Mouse (Mus musculus) activated CD4-positive, CD25-positive, alpha-beta regulatory T cell, adult 4 months (primary cell): ENCODE results near the gene Lamtor4. TPM values are rescaled to one million over a fixed set of nuclear protein-coding genes. Genes with fewer than 3 reads are reported as not detected.

Experiments used
- polyA plus RNA-seq, 2 experiments: library from polyadenylated mRNA; unstranded; fragments of 100-300 nt; shearing (Covaris generic); gene quantifications; one replicate each; pipeline ENCODE4 v1.2.1; 2017

The Lamtor4 gene
- polyA plus RNA-seq, 2 experiments from 2014 or later, result 112 to 123 TPM

Other genes with a start within 250 kb of the Lamtor4 start
- not detected for gene Smok3a, start 234.2 kb upstream of the Lamtor4 start, polyA plus RNA-seq
- gene Smok3b, start 234.1 kb upstream of the Lamtor4 start, polyA plus RNA-seq, result not detected
- not detected for gene Smok3c, start 202.3 kb upstream of the Lamtor4 start, polyA plus RNA-seq
- gene Zkscan1, start 170.4 kb upstream of the Lamtor4 start, polyA plus RNA-seq, result 10 to 100 TPM; 10.9 to 11.8 TPM
- 10 to 100 TPM; 17.9 TPM for gene Zscan21, start 138.6 kb upstream of the Lamtor4 start, polyA plus RNA-seq
- 10 to 100 TPM; 13.4 to 13.5 TPM for gene Zfp113, start 99.7 kb upstream of the Lamtor4 start, polyA plus RNA-seq
- 100 to 1,000 TPM; 188 to 252 TPM for gene Cops6, start 94.4 kb upstream of the Lamtor4 start, polyA plus RNA-seq
- gene Ap4m1, start 83.5 kb upstream of the Lamtor4 start, polyA plus RNA-seq, result 1 to 10 TPM; 4.8 to 5.4 TPM
- gene Mcm7, start 83.1 kb upstream of the Lamtor4 start, polyA plus RNA-seq, result 10 to 100 TPM; 57.5 to 61.8 TPM
- 10 to 100 TPM; 54.1 to 59.3 TPM for gene Taf6, start 68.0 kb upstream of the Lamtor4 start, polyA plus RNA-seq
- 10 to 100 TPM; 38.4 to 55.4 TPM for gene Cnpy4, start 68.0 kb upstream of the Lamtor4 start, polyA plus RNA-seq
- gene Mblac1, start 61.2 kb upstream of the Lamtor4 start, polyA plus RNA-seq, result under 1 TPM; 0.42 to 0.51 TPM
- gene Nxpe5, start 29.6 kb upstream of the Lamtor4 start, polyA plus RNA-seq, result under 1 TPM; 0.16 to 0.18 TPM
- 1 to 10 TPM; 3.9 to 4.7 TPM for gene BC037034, start 8.6 kb downstream of the Lamtor4 start, polyA plus RNA-seq
- gene Gal3st4, start 17.4 kb downstream of the Lamtor4 start, polyA plus RNA-seq, result under 1 TPM; 0.43 to 0.49 TPM
- not detected for gene Gm43720, start 24.5 kb downstream of the Lamtor4 start, polyA plus RNA-seq
- gene Gpc2, start 24.5 kb downstream of the Lamtor4 start, polyA plus RNA-seq, result not detected
- under 1 TPM; 0.13 to 0.62 TPM for gene Stag3, start 24.8 kb downstream of the Lamtor4 start, polyA plus RNA-seq
- gene Pvrig, start 86.5 kb downstream of the Lamtor4 start, polyA plus RNA-seq, result 10 to 100 TPM; 10.4 to 12.3 TPM
- gene Zfp157, start 186.0 kb downstream of the Lamtor4 start, polyA plus RNA-seq, result 10 to 100 TPM; 14.6 to 18.4 TPM